Mouse (Mus musculus): Measurements from ENCODE around the gene Stag1. TPM values are rescaled to one million over a fixed set of nuclear protein-coding genes. Genes with fewer than 3 reads are reported as not detected.

Gene Stag1
- polyA plus RNA-seq, 1 experiment from 2014 or later, result 40.9 TPM

DNA sequence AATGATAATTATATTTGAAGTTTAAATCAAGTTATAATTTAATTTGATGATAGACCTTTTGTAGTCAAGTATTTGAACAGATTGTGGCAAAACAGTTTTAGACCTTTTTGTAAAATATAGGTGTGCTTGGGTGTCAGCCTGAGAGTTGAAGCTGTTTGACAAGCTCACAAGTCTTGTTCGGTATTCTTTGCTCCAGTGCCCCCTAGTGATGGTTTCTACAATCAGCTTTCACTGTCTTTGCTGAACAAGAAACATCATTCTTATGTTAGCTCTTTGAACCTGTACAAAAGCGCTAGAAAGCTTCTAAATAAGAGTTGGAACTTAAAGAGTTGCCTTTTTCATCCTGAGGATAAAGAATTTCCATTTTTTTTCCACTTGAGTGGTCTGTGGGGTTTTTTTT, 319.5 kb downstream of the Stag1 start:
- Histone ChIP-seq H3K36me3 (no peaks in the 10 kb centered on the region), H3K4me3 (replicated peaks) (no peak overlapping the region), H3K9ac (no peak overlapping the region), H3K27me3 (replicated peaks) (no peaks in the 10 kb centered on the region), H3K4me1 (no peaks in the 10 kb centered on the region), H3K27ac (no peak overlapping the region), H3K4me2 (no peak overlapping the region), H3K9me3 (no peaks in the 10 kb centered on the region)
- 48% methylated on average over 2 of the region's 2 CpGs for WGBS
- no peak for ATAC-seq (ENCODE audit: insufficient read depth, low FRiP score, low read depth)

DNA sequence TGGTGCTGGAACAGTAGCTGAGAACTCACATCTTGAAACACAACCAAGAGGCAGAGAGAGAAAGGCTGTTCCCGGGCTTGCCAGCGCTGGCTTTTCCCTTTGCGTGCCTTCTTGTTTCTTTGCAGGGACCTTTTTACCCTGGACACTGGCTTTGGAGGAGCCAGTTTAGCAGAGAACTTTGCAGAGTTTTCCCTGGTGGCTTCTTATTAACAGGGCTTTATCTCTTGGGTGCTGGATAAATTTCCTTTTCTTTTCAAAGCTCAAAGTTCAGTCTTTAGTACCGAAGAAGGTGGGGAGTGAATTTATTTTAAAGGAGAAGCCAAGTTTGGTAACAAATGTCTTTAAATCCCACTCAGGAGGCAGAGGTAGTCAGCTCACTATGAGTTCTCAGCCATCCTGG, 329.0 kb downstream of the Stag1 start:
- no peak overlapping the region for H3K27ac ChIP-seq
- ATAC-seq (ENCODE audit: insufficient read depth, low FRiP score, low read depth), result no peak
- no peaks in the 10 kb centered on the region for H3K27me3 ChIP-seq (replicated peaks)
- no peaks in the 10 kb centered on the region for H3K36me3 ChIP-seq
- WGBS, result 92% methylated on average over 4 of the region's 4 CpGs
- H3K4me3 ChIP-seq (replicated peaks), result no peak overlapping the region
- H3K4me1 ChIP-seq, result no peaks in the 10 kb centered on the region
- H3K9ac ChIP-seq, result no peak overlapping the region
- H3K9me3 ChIP-seq, result no peaks in the 10 kb centered on the region
- no peak overlapping the region for H3K4me2 ChIP-seq

- no peaks in the 10 kb centered on the region for H3K9me3 ChIP-seq
- H3K36me3 ChIP-seq, result 0 out of 2 replicates have a peak, but pooled peaks cover 2% of the 10 kb centered on the region
- H3K4me2 ChIP-seq, result no peak overlapping the region
- H3K4me1 ChIP-seq, result no peaks in the 10 kb centered on the region
- H3K9ac ChIP-seq, result no peak overlapping the region
- 63% methylated on average over 2 of the region's 2 CpGs for WGBS
- no peak overlapping the region for H3K27ac ChIP-seq
- H3K4me3 ChIP-seq (replicated peaks), result no peak overlapping the region
- ATAC-seq (ENCODE audit: insufficient read depth, low FRiP score, low read depth), result no peak
- no peaks in the 10 kb centered on the region for H3K27me3 ChIP-seq (replicated peaks)
Measured at GRCm38 (mm10) chr9:100942042-100942441, 344.4 kb downstream of the Stag1 start.

- no peaks in the 10 kb centered on the region for H3K4me1 ChIP-seq
- H3K27me3 ChIP-seq (replicated peaks), result no peaks in the 10 kb centered on the region
- no peak overlapping the region for H3K4me3 ChIP-seq (replicated peaks)
- H3K36me3 ChIP-seq, result 0 out of 2 replicates have a peak, but pooled peaks cover 2% of the 10 kb centered on the region
- no peaks in the 10 kb centered on the region for H3K9me3 ChIP-seq
- ATAC-seq (ENCODE audit: insufficient read depth, low FRiP score, low read depth), result no peak
- H3K9ac ChIP-seq, result no peak overlapping the region
- no peak overlapping the region for H3K4me2 ChIP-seq
- no peak overlapping the region for H3K27ac ChIP-seq
- WGBS, result 91% methylated on average over 5 of the region's 5 CpGs
Measured at GRCm38 (mm10) chr9:100944677-100945365, 347.2 kb downstream of the Stag1 start.

- Histone ChIP-seq H3K9me3 (no peaks in the 10 kb centered on the region), H3K27me3 (replicated peaks) (no peaks in the 10 kb centered on the region), H3K4me3 (replicated peaks) (no peak overlapping the region), H3K9ac (no peak overlapping the region), H3K27ac (no peak overlapping the region), H3K36me3 (peaks cover 5% of the 10 kb centered on the region; the same call in 1 of the 2 replicates), H3K4me2 (no peak overlapping the region), H3K4me1 (no peaks in the 10 kb centered on the region)
- no peak for ATAC-seq (ENCODE audit: insufficient read depth, low FRiP score, low read depth)
- WGBS, result 43% methylated on average over 4 of the region's 4 CpGs
Measured at GRCm38 (mm10) chr9:100951481-100951880, 353.9 kb downstream of the Stag1 start.

- Histone ChIP-seq H3K9me3 (no peaks in the 10 kb centered on the region), H3K4me1 (no peaks in the 10 kb centered on the region), H3K9ac (no peak overlapping the region), H3K27ac (no peak overlapping the region), H3K4me2 (no peak overlapping the region), H3K4me3 (replicated peaks) (no peak overlapping the region), H3K27me3 (replicated peaks) (no peaks in the 10 kb centered on the region), H3K36me3 (no peaks in the 10 kb centered on the region)
- no peak; the same call in 1 of the 2 replicates for ATAC-seq (ENCODE audit: insufficient read depth, low FRiP score, low read depth)
- 74% methylated on average over 5 of the region's 5 CpGs for WGBS
Measured at GRCm38 (mm10) chr9:100962903-100963427, 365.4 kb downstream of the Stag1 start.

DNA sequence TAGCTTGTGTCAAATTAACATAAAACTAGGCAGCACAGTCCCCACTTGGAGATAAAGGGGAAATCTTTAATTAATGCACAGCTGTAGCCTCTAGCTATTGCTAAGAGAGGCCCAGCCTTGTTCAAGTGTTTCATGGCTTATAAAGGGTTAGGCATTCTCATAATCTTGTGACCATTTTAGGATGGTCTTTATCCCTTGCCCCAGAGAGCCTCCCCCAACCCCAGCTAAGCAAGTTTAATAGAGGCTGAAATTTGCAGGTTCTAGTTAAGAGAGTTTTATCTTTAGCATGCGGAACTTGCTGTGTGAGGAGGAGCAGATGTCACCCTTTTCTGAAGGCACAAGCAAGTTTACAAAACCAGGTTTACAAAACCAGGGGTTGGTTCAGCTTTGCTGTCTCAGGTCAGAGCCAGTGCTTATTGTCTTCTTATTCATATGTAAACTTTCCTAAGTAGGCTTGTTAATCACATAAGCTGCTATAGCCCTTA, 365.9 kb downstream of the Stag1 start:
- Histone ChIP-seq H3K4me2 (no peak overlapping the region), H3K9me3 (no peaks in the 10 kb centered on the region), H3K27me3 (replicated peaks) (no peaks in the 10 kb centered on the region), H3K4me3 (replicated peaks) (no peak overlapping the region), H3K27ac (no peak overlapping the region), H3K4me1 (no peaks in the 10 kb centered on the region), H3K9ac (no peak overlapping the region), H3K36me3 (no peaks in the 10 kb centered on the region)
- 63% methylated on average over 1 of the region's 1 CpGs for WGBS
- ATAC-seq (ENCODE audit: insufficient read depth, low FRiP score, low read depth), result no peak

GRCm38 (mm10) chr9:100964106-100964505, 366.5 kb downstream of the Stag1 start:
- no peaks in the 10 kb centered on the region for H3K27me3 ChIP-seq (replicated peaks)
- WGBS, result 74% methylated on average over 4 of the region's 4 CpGs
- ATAC-seq (ENCODE audit: insufficient read depth, low FRiP score, low read depth), result no peak
- H3K9me3 ChIP-seq, result no peaks in the 10 kb centered on the region
- no peak overlapping the region for H3K27ac ChIP-seq
- no peak overlapping the region for H3K4me3 ChIP-seq (replicated peaks)
- H3K9ac ChIP-seq, result no peak overlapping the region
- no peaks in the 10 kb centered on the region for H3K36me3 ChIP-seq
- H3K4me2 ChIP-seq, result no peak overlapping the region
- no peaks in the 10 kb centered on the region for H3K4me1 ChIP-seq

DNA sequence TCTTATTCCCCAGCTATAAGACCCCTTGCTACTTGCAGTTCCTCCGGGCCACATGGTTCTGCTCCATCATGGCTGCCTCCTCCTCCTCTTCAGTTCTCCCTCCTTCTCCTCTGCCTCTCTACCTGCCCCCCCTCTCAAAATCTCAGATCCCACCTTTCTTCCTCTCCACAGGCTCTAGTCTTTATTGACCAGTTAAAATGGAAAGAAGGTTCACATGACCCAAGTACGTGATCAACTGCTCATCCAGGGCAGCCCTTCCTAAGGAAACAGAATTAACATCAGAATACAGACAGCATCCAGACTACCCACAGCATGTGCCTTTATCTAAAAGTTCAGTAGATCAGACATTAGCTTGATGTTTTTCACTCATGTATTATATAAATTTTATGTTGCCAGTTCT, 371.9 kb downstream of the Stag1 start:
- H3K9ac ChIP-seq, result no peak overlapping the region
- no peak overlapping the region for H3K27ac ChIP-seq
- no peaks in the 10 kb centered on the region for H3K9me3 ChIP-seq
- WGBS, result 80% methylated on average over 2 of the region's 2 CpGs
- H3K4me1 ChIP-seq, result no peaks in the 10 kb centered on the region
- H3K4me2 ChIP-seq, result no peak overlapping the region
- H3K27me3 ChIP-seq (replicated peaks), result no peaks in the 10 kb centered on the region
- no peak for ATAC-seq (ENCODE audit: insufficient read depth, low FRiP score, low read depth)
- H3K36me3 ChIP-seq, result no peaks in the 10 kb centered on the region
- no peak overlapping the region for H3K4me3 ChIP-seq (replicated peaks)

DNA sequence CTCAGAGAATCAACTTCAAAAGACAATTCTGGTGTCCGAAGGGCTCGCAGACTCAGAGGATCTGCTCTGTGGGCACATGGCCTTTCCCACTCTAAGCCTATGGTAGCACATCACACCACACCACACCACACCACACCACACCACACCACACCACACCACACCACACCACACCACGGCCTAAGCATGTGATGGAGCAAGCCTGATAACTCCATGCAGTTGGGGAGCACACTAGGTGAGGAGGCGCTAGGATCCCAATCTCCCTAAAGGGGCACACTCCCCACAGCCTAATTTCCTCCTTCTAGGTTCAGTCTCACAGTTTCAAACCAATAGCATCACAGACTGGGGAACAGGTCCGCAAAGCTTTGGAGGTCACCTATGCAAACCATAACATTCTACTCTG, 381.1 kb downstream of the Stag1 start:
- Histone ChIP-seq H3K9me3 (no peaks in the 10 kb centered on the region), H3K9ac (no peak overlapping the region), H3K4me3 (replicated peaks) (no peak overlapping the region), H3K4me1 (no peaks in the 10 kb centered on the region), H3K4me2 (no peak overlapping the region), H3K36me3 (no peaks in the 10 kb centered on the region), H3K27ac (no peak overlapping the region), H3K27me3 (replicated peaks) (no peaks in the 10 kb centered on the region)
- ATAC-seq (ENCODE audit: insufficient read depth, low FRiP score, low read depth), result no peak
- WGBS, result 95% methylated on average over 5 of the region's 5 CpGs

DNA sequence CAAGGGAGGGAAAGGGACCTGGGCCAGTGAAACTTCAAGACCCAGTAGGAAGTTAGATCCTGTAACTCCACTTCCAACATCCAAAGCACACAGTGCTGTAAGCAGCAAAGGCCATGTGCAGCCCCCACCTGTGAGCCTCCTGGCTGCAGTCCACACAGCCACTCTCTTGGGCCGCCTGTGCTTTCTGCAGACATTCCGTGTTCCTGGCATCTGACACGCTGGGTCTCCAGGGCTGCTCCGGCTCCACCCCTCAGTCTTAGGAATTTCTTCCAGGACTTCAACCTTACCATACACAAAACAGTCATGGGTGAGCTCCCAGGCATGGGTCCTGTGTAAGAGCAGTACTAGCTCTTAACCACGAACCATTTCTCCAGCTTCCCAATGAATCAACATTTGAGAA, 381.7 kb downstream of the Stag1 start:
- H3K9ac ChIP-seq, result no peak overlapping the region
- no peak overlapping the region for H3K4me3 ChIP-seq (replicated peaks)
- no peak overlapping the region for H3K27ac ChIP-seq
- 0 out of 2 replicates have a peak, but pooled peaks cover 1% of the 10 kb centered on the region for H3K36me3 ChIP-seq
- H3K4me1 ChIP-seq, result no peaks in the 10 kb centered on the region
- H3K27me3 ChIP-seq (replicated peaks), result no peaks in the 10 kb centered on the region
- no peak for ATAC-seq (ENCODE audit: insufficient read depth, low FRiP score, low read depth)
- 57% methylated on average over 5 of the region's 5 CpGs for WGBS
- no peak overlapping the region for H3K4me2 ChIP-seq
- no peaks in the 10 kb centered on the region for H3K9me3 ChIP-seq

- WGBS, result 93% methylated on average over 7 of the region's 7 CpGs
- H3K4me3 ChIP-seq (replicated peaks), result no peak overlapping the region
- H3K27ac ChIP-seq, result no peak overlapping the region
- no peak overlapping the region for H3K4me2 ChIP-seq
- peaks cover 12% of the 10 kb centered on the region; the same call in 1 of the 2 replicates for H3K36me3 ChIP-seq
- no peak for ATAC-seq (ENCODE audit: insufficient read depth, low FRiP score, low read depth)
- H3K4me1 ChIP-seq, result no peaks in the 10 kb centered on the region
- H3K9ac ChIP-seq, result no peak overlapping the region
- no peaks in the 10 kb centered on the region for H3K27me3 ChIP-seq (replicated peaks)
- no peaks in the 10 kb centered on the region for H3K9me3 ChIP-seq
Measured at GRCm38 (mm10) chr9:100982786-100983185, 385.2 kb downstream of the Stag1 start.

Data from stomach, embryonic 15.5 days (tissue).